Mouse (Mus musculus) liver, embryonic 14.5 days (tissue): ENCODE data around the gene Camk2n1.

Source experiments
- CTCF ChIP-seq: IDR thresholded peaks from 2 replicates; pipeline ENCODE4 v1.5.1; 2016; ENCODE audit warnings: antibody characterized with exemption, low read depth, control low read depth
- EP300 ChIP-seq: IDR thresholded peaks from 2 replicates; pipeline ENCODE4 v1.6.1; 2016; ENCODE audit warnings: antibody characterized with exemption, low read depth

GRCm38 (mm10) chr4:138446981-138447380, 7.1 kb upstream of the Camk2n1 start:
- TF ChIP-seq CTCF (no peak), EP300 (no peak)
